Mouse (Mus musculus) embryo, embryonic 11 days (tissue): ENCODE results near the gene Olfr1357.
"Not testable (repeated sequence)": the region's sequence is repeated elsewhere in the genome, so short reads cannot be mapped to it uniquely, and the experiment has no call there.

Experiments
- DNase-seq: peaks from one replicate; pipeline ENCODE4 v3.0.0-alpha.2; 2015

The Olfr1357 gene

DNA sequence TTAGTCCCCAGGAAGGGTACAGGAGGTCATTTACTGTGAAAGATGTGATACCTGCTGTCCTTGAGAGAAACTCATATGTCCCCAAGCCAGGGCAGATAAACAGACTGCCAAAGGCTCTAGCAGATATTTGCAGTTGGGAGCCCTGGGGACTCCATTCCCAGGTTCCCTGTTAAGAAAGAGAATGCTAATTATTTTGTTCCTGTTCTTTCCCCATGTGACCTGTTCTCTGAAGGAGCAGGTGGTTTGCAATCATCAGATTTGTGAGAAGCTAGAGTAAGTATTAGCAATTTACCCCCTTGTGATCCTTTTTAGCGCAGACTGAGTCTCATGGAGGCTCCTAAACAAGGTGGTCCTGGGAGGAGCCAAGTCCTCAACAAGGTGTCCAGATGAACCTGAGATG is at the start of gene Olfr1357:
TSS of gene Olfr1357 (minus strand) at position 101 of the 400 bp plus-strand sequence.
- DNase-seq, result no peak

DNA sequence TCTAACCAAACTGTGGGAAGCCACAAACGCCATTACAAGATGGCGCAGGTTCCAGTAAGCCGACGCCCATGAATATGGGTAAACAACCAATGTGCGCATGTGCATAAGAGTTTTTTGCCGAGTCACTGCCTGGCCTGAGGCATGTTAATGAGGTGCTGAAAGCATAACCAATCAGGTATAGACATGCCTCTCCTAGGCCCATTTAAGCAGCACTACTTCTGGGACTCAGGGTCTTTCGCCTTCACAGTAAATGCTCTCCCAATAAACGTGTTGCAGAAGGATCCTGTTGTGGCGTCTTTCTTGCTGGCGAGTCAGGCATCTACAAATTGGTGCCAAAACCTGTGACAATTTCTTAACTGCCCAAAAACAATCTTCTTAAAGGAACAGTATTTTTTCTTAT is 48.8 kb upstream of the Olfr1357 start:
- DNase-seq, result not testable (repeated sequence)

DNA sequence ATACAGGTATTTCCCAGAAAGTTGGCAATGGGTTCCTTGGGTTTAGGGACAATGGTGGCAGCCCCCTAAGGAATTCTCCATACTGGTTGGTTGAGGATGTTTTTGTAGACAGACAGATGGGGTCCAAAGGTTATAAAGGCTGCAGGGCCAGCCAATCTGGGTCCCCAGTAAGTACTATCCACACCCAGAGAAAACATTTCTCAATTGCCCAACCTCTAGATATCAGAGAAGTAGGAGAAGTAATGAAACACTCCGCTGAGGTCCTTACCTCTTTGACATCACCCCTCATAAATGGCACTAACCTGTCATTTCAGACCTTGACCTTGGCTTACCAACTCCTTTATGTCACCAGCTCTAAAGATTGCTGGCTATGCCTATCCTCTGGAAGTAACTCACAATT is 46.7 kb upstream of the Olfr1357 start:
- no peak for DNase-seq

DNA sequence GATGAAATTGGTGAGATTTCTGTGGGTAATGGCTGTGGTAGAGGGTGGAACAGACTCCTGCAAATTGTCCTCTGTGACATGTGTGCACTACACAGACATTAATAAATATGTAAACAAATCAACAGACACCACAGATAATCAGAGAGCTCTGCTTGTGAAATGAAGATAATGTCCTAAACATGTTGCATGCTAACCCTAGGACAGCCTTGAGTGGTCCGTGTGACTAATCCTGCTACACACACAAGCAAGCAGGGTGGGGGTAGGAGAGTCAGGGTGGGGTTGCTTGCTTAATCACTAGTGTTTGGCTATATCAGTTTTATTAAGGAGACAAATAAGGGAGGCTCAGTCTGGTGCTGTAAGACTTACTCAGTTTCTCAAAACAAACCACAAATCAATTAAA is 43.3 kb upstream of the Olfr1357 start:
- no peak for DNase-seq

DNA sequence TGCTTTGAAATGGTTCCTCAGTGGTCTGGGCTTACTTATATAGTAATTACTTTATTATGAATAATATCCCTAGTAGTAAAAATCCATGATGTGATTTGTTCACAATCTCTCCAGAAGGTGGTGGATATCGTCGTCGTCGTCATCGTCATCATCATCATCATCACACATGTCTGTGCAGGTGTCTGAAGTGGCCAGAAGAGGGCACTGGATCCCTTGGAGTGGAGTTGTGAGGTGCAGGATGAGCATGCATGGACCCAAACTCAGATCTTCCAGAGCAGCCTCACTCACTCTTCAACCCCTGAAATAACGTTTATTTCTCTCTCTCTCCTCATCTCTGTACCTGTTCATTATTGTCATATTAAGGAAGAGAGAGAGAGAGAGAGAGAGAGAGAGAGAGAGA is 14.4 kb upstream of the Olfr1357 start:
- DNase-seq, result peak; percentile 63

DNA sequence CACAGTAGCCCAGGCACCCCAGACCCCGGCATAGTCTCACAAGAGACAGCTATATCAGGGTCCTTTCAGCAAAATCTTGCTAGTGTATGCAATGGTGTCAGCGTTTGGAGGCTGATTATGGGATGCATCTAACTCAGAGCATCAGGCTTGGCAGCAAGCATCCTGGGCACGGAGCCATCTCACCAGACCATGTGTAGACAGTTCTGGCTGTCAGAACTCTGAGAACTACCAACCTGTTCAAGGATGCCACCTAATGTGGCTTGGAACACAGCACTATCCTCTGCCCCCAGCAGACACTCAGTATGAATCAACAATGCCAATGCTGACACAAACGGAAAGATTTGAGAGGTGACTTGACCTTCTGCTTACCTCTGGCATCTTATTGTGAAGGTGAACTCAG is 12.3 kb upstream of the Olfr1357 start:
- no peak for DNase-seq

DNA sequence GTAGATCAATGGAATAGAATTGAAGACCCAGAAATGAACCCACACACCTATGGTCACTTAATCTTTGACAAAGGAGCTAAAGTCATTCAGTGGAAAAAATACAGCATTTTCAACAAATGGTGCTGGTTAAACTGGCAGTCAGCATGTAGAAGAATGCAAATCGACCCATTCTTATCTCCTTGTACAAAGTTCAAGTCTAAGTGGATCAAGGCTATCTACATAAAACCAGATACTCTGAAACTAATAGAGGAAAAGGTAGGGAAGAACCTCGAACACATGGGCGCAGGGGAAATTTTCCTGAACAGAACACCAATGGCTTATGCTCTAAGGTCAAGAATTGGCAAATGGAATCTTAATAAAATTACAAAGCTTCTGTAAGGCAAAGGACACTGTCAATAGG is 5.3 kb upstream of the Olfr1357 start:
- not testable (repeated sequence) for DNase-seq

DNA sequence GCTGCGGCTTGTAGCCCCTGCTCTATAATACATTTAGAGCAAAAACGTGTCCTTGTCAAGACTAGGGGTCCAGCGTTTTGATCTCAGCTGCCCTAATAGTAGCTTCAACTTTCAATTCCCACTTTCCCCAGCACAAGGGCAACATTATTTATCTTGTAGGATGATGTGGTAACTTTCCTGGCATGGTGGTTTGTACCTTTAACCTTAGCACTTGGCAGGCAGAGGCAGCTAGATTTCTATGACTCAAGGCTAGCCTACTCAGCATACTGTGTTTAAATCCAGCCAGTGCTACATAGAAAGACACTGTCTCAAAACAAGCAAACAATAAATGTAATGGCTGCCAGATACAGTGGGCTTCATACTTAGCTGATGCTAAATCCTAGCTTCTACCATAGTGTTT is 10.3 kb downstream of the Olfr1357 start:
- DNase-seq, result no peak

DNA sequence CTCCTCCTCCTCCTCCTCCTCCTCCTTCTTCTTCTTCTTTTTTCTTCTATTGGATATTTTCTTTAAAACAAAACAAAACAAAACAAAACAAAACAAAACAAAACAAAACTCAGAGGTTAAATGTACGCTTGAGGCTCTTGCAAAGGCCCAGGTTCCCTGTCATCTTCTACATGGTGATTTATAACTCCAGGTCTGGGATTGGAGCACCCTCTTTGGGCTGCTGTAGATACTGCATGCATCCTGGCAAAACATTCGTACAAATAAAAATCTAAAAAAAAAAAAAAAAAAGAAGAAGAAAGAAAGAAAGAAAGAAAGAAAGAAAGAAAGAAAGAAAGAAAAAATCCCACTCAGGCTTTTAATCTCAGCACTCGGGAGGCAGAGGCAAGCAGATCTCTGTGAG is 12.8 kb downstream of the Olfr1357 start:
- DNase-seq, result peak; percentile 47

DNA sequence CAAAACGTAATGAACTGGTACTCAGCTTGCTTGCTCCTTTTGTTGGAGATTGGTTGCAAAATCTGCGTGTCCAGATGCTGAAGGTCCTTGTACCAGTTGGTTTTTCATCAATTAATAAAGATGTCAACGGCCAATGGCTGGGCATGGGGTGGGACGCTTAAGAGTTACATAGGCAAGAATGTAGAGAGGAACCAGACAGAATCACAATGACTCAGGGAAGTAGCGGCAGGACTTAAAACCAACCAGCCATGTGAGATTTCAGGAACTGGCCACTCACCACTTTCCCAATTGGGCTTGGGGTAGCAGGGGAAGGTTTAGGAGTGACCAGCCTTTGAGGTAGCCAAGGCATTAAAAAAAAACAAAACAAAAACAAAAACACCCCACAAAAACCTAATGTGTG is 18.0 kb downstream of the Olfr1357 start:
- DNase-seq, result no peak

DNA sequence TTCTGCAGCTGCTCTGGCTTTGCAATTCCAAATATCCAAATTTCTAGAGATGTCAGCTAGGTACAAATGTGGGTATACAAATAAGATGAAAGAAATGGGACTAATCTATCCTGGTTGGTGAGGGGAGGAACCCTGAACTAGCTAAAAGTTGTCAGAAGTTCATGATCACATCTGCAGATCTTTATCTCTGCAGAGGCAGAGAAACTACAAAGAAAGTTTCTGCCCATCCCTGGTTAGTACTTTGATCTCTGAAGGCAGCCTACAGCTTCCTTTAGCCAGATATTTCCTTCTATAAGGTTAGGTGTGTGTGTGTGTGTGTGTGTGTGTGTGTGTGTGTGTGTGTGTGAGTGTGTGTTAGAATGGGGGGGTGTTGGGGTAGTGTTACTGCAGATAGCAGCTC is 23.3 kb downstream of the Olfr1357 start:
- no peak for DNase-seq

DNA sequence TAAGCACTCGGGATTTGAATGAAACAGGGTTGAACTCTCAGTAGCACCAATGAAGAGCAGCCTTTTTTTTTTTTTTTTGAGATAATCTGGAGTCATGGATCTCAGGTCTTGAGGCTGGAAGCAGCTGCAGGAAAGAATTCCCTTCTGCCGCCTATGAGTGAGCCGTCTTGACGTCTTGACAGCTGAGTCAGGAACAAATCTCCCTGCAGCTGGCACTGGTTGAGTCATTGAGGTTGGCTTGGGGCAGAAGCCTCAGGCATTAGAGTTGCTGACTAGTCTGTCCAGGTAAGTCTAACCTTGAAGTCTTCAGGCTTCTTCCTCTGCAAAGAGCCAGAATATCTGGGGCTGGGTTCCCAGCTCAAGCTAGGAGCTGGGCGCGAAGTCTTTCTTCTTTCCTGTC is 23.7 kb downstream of the Olfr1357 start:
- no peak for DNase-seq

DNA sequence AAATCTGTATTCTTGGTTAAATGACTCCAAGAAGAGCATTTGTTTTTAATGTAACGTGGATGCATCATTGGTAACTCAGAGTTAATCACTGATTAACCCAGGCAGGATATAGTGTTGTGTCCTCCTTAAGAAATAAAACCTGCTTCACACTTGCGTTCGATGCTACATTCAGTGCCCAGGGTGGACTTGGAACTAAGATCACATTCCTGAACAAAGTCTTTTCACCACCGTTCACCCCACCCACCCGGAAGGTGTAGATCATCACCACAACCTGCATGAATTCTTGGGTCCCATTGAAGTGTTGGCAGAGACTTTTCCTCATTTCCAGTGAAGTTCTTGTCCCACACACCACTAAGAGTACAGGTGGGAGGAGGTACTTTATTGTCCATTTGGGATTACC is 24.1 kb downstream of the Olfr1357 start:
- DNase-seq, result no peak

DNA sequence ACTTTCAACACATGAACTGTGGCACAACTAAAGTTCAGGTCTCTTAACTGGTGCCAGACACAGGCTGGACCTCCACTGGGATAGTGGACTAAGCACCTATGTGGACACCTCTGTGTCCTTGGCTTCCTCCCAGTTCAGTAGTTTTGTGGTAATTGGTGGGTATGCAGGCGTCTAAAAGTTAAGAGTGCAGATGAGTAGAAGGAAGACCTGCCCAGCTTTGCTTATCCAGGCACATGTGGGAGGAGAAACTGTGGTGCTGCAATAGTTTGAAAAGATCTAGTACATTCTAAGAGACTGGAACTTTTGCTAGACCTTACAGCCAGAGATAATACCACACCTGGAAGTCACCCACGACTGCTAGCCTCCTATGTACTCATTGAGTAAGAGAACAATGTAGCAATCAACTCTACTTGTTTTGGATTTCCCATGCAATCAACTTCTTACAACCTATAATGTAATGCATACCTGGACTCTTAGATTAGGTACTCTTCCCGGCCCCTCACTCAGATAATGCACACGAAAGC is 25.0 kb downstream of the Olfr1357 start:
- no peak for DNase-seq

DNA sequence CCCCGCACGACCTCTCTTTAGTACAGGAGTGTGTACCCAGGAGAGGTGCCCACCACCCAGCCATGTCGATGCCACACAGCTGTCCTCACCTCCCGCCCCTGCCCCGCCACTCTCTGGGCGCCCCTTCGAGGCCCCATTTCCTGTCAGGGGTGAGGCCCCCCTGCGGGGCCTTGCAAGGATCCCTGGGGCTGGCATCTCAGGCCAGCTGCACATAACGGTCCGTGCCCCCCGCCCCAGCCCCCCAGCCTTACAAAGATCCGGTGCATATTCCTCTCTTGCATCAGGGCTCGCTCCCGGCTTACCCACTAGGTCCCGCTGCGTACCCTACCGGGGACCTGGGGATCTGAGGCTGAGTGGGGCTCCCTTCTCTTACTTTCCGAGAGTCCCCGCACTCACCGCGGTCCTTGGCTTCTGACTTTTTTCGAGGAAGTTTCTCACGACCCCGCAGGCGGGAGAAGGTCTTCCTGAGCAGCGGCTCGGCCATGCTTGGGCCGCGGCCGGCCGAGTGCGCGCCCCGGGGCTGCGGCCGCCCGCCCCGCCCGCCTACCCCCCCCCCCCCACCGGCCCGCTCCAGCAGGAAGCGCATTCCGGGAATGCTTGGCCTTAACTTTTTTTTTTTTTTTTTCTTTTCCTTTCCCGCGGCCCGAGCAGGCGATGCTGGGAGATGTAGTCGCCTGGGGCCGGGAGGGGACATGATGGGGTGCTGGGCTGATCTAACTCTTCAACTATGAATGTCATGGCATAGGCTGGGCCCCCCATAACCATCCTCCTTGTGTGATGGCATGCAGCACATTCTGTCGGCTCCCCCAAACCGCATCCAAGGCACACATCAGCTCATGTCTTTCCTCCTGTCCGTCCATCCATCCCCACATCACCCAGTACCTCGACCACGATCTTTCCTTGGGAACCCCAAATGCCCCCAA is 26.2 kb downstream of the Olfr1357 start, which contains the start of gene Syde1:
TSS of gene Syde1 (minus strand) at position 559 of the 923 bp plus-strand sequence.
- DNase-seq, result peak; percentile 81

DNA sequence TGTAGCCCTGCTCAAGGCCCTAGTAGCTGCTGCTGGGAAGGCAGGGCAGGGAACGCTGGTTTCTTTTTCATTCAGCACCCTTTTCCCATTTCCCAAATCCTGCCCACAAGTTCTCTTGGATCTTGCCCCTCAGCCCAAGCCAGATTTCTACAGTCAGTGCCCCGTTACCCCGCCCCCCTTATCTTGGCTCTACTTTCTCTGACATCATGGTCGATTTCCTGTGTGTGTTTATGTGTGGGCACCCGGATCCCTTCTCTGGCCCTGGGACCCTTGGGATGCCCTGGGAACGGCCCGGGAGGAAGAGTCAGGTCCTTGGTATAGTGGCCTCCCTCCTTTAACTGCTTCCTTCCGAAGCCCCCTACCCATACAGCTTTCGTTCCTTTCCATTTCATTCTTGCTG is 27.1 kb downstream of the Olfr1357 start:
- peak; percentile 23 for DNase-seq

DNA sequence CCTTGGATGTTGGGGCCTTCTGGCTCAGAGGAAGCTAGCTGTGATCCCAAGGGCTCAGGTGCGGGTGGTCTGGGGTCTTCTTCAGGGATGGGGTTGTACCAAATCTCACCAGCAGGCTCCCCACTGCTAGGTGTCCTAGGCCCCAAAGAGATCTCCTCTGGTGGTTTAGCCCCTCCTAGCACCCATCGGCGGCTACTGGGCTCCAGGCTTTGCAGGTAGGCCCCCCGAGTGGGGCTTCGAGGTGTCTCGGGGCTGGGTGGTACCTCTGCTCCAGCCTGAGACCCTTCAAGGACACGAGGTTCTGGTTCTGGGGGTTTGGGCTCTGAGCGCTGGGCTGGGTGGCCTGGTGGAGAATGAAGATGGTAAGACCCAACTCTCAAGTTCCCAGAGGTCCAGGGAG is 28.0 kb downstream of the Olfr1357 start:
- DNase-seq, result no peak

DNA sequence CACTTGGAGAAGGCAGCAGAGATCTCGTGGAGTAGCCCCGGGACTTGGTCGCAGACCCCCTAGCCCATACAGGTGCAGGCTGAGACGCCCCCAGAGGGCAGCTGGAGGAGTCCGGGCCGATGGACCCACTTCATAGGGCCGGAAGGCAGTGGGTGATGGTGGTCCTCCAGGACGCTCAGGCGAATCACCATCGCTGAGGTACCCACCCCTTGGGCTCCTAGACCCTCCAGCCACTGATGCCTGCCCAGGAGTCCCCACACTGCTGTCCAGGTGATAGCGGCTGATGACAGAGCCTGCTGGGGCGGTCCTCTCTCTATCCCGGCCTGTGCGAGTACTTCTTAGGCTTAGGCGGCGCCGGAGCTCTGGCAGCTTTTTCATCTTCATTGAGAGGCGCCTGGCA is 28.6 kb downstream of the Olfr1357 start:
- DNase-seq, result no peak

DNA sequence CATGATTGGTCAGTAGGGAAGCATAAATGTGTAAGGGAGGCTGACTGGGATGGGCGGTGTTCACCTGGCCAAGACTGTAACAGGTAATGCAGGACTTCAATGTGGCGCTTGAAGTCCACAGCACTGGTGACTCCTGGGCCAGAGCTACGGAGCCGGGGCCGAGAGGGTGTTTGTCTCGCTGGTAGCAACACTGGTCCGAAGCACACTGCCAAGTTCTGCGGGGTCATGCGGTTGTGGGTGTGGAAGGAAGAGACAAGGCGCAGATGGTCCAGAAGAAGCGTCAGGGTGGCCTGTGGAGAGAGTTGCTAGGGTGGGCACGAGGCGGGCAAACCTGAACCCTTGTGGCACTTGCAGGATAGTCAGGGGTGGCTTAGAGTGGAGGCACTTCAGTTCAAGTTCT is 31.8 kb downstream of the Olfr1357 start:
- DNase-seq, result no peak

DNA sequence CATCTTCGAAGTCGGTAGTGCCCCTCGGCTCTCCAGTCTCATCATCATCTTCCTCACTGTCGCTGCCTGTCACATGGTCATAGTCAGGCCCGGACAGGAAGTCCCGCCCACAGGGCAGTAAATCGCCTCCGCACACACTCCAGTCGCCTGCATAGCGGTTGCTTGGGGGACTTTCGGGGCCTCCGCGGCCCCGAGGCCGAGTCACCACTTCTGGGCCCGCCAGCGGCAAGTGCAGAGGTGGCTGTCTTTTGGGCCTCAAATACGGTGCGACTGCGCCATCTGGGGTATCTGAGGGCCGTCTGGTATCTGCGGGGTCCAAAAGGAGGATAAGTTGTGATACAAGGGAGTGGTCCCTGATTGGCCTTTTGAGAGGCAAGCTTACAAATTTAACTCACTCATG is 32.3 kb downstream of the Olfr1357 start:
- DNase-seq, result no peak

DNA sequence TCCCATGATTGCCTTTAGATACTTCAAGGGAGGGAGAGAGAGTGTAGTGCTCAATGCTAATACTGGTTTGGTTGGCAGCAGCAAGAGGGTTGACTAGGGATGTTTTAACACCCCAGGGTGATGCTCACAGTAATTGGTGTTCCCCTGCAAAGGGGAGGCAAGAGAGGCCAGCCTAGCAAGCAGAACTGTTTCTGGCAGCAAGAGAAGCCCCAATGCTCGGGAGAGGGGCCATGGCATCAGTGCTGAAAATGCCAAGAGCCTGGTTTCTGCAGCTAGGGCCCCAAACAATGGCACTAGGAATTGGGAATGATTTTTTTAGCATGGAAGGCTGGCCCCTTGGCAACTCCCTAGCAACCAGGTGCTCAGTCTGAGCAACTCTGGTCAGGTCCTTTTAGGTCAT is 32.9 kb downstream of the Olfr1357 start:
- no peak for DNase-seq

DNA sequence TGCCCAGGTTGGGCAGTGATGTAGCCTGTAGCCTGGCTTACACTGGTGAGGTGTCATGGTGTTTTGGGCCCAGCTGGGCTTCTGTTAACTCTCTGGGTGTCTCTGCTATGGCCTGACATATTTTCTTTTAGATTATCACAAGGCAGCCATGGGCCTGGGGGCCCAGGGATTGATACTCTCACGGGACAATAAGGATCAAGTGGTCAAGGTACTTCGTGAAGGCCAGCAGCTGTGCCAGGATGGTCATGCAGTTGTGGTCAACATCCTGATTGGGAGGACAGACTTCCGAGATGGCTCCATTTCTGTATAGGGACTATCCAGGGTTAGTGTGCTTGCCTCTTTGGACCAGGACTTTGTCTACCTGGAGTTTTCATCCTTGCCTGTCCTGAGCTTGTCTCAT is 33.9 kb downstream of the Olfr1357 start:
- no peak for DNase-seq

DNA sequence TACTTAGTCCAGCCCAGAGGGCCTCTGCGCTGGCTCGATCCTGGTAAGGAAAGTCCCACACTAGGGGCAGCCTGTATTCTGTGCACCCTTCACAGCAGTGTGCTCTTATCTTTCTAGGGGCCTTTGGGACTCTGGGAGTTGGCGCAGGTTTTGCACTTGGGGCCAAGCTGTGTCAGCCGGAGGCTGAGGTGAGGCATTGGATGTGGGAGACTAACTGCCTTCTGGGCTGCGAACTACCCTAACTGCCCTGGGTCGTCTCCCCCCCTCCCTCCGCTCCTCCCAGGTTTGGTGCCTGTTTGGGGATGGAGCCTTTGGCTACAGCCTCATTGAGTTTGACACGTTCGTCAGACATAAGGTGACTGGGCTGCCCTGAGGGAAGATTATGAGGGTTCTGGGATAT is 34.5 kb downstream of the Olfr1357 start:
- no peak for DNase-seq

DNA sequence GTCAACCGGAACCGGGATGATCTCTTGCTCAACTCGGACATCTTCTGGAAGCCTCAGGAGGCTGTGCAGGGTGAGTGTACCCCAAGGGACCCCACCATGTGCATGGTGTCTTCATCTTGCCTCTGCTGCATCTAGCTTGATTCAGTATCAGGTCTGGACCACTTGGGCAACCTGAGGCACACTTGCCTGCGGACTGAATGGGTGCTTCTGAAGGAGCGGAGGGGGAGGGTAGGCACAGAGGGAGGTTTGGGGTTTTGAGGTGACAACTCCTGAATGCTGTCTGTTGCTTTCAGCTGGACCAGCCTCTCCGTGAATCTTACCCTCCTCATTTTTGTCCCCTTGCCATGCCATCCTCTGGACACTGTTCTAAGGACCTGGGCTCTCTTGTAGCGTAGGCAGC is 36.8 kb downstream of the Olfr1357 start:
- no peak for DNase-seq

DNA sequence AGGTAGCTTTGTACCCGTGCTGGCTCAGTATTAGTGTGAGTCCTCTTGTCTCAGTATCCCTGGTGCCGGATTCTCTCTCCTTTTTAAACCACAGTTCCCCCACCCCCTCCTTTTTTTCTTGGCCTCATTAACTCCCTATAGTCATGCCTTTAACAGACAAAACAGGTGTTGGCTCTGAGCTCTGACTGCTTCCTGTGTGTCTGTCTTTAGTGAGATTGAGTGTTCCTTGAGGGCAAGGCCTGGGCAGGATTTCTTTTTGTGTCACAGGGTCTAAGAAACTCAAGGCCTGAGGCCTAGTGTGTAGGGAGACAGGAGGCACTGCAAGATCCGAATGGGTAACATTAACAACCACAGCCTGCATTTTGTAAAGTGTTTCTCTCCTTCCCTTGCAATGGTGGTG is 39.7 kb downstream of the Olfr1357 start:
- DNase-seq, result no peak
